Mouse (Mus musculus): ENCODE data around the gene Kcns3. TPM values are rescaled to one million over a fixed set of nuclear protein-coding genes. Genes with fewer than 3 reads are reported as not detected.
"Not testable (repeated sequence)": the region's sequence is repeated elsewhere in the genome, so short reads cannot be mapped to it uniquely, and the experiment has no call there.

Kcns3 gene
- total RNA-seq, 1 experiment from 2014 or later = 2.8 TPM

- no peak for DNase-seq
These were observed 79.8 kb downstream of the Kcns3 start for GRCm38 (mm10) chr12:11071079-11071478.

- no peak for DNase-seq
These were observed 84.0 kb downstream of the Kcns3 start for GRCm38 (mm10) chr12:11066865-11067264.

GRCm38 (mm10) chr12:11052676-11053075 is 98.2 kb downstream of the Kcns3 start:
- DNase-seq = not testable (repeated sequence)

- no peak for DNase-seq
These were observed 109.0 kb downstream of the Kcns3 start for GRCm38 (mm10) chr12:11041821-11042220.

Other genes with a start within 250 kb of the Kcns3 start
- not detected in 2 replicates for gene Msgn1, start 57.9 kb upstream of the Kcns3 start, total RNA-seq (2021)
- 4.9 and 5.8 TPM in 2 replicates for gene Gen1, start 114.7 kb upstream of the Kcns3 start, total RNA-seq (2021)
- 36.7 and 44.5 TPM in 2 replicates for gene Smc6, start 114.8 kb upstream of the Kcns3 start, total RNA-seq (2021)

All from adrenal gland, postnatal 25 days (tissue).